Mouse (Mus musculus): ENCODE results near the gene Lrrc27. TPM values are rescaled to one million over a fixed set of nuclear protein-coding genes. Genes with fewer than 3 reads are reported as not detected.

The Lrrc27 gene
- total and polyA plus RNA-seq, 2 experiments from 2014 or later: 2.8 to 5.1 TPM

GRCm38 (mm10) chr7:139224070-139224469 lies 11.3 kb downstream of the Lrrc27 start:
- 93% methylated on average over 1 of the region's 1 CpGs for WGBS
- DNase-seq (ENCODE audit: low spot score): no peak
- Histone ChIP-seq H3K9ac (replicated peaks; ENCODE audit: low read length) (no peak overlapping the region), H3K27me3 (ENCODE audit: insufficient read depth, low read length) (no peaks in the 10 kb centered on the region), H3K9me3 (ENCODE audit: low read length) (no peaks in the 10 kb centered on the region), H3K36me3 (ENCODE audit: insufficient read depth, low read length) (no peaks in the 10 kb centered on the region), H3K4me1 (ENCODE audit: insufficient read depth, low read length) (no peaks in the 10 kb centered on the region), H3K4me3 (ENCODE audit: low read length) (no peak overlapping the region), H3K27ac (no peak overlapping the region), H3K4me2 (ENCODE audit: low read depth, low read length) (no peak overlapping the region)
- ATAC-seq: no peak
- no peak for TF ChIP-seq CTCF (IDR thresholded peaks at IDR 0.05; ENCODE audit: low read depth)

GRCm38 (mm10) chr7:139224725-139225124 lies 11.9 kb downstream of the Lrrc27 start:
- 76% methylated on average over 8 of the region's 8 CpGs for WGBS

GRCm38 (mm10) chr7:139226416-139226815 lies 13.6 kb downstream of the Lrrc27 start:
- Histone ChIP-seq H3K4me2 (ENCODE audit: low read depth, low read length) (no peak overlapping the region), H3K4me1 (ENCODE audit: insufficient read depth, low read length) (no peaks in the 10 kb centered on the region), H3K27ac (no peak overlapping the region), H3K36me3 (ENCODE audit: insufficient read depth, low read length) (no peaks in the 10 kb centered on the region), H3K4me3 (ENCODE audit: low read length) (no peak overlapping the region), H3K9me3 (ENCODE audit: low read length) (no peaks in the 10 kb centered on the region), H3K27me3 (ENCODE audit: insufficient read depth, low read length) (no peaks in the 10 kb centered on the region), H3K9ac (replicated peaks; ENCODE audit: low read length) (no peak overlapping the region)
- ATAC-seq (no peak), DNase-seq (ENCODE audit: low spot score) (no peak)
- TF ChIP-seq CTCF (IDR thresholded peaks at IDR 0.05; ENCODE audit: low read depth): no peak
- WGBS: 88% methylated on average over 7 of the region's 7 CpGs

More at GRCm38 (mm10) chr7:139224725-139225124, 11.9 kb downstream of the Lrrc27 start:
- H3K36me3 ChIP-seq (ENCODE audit: insufficient read depth, low read length): no peaks in the 10 kb centered on the region
- no peaks in the 10 kb centered on the region for H3K4me1 ChIP-seq (ENCODE audit: insufficient read depth, low read length)
- no peak for TF ChIP-seq CTCF (IDR thresholded peaks at IDR 0.05; ENCODE audit: low read depth)
- no peak for ATAC-seq
- no peak overlapping the region for H3K4me3 ChIP-seq (ENCODE audit: low read length)
- no peak overlapping the region for H3K27ac ChIP-seq
- H3K4me2 ChIP-seq (ENCODE audit: low read depth, low read length): no peak overlapping the region
- H3K9me3 ChIP-seq (ENCODE audit: low read length): no peaks in the 10 kb centered on the region
- no peak for DNase-seq (ENCODE audit: low spot score)
- no peak overlapping the region for H3K9ac ChIP-seq (replicated peaks; ENCODE audit: low read length)
- no peaks in the 10 kb centered on the region for H3K27me3 ChIP-seq (ENCODE audit: insufficient read depth, low read length)

GRCm38 (mm10) chr7:139228447-139229171 lies 15.8 kb downstream of the Lrrc27 start:
- Histone ChIP-seq H3K4me3 (ENCODE audit: low read length) (no peak overlapping the region), H3K27ac (no peak overlapping the region), H3K27me3 (ENCODE audit: insufficient read depth, low read length) (no peaks in the 10 kb centered on the region), H3K9ac (replicated peaks; ENCODE audit: low read length) (no peak overlapping the region), H3K36me3 (ENCODE audit: insufficient read depth, low read length) (no peaks in the 10 kb centered on the region), H3K4me1 (ENCODE audit: insufficient read depth, low read length) (no peaks in the 10 kb centered on the region), H3K9me3 (ENCODE audit: low read length) (no peaks in the 10 kb centered on the region), H3K4me2 (ENCODE audit: low read depth, low read length) (no peak overlapping the region)
- TF ChIP-seq CTCF (IDR thresholded peaks at IDR 0.05; ENCODE audit: low read depth): no peak
- 76% methylated on average over 6 of the region's 6 CpGs for WGBS
- DNase-seq (ENCODE audit: low spot score): no peak
- no peak for ATAC-seq

- TF ChIP-seq CTCF (IDR thresholded peaks at IDR 0.05; ENCODE audit: low read depth): no peak
- H3K9ac ChIP-seq (replicated peaks; ENCODE audit: low read length): no peak overlapping the region
- H3K9me3 ChIP-seq (ENCODE audit: low read length): no peaks in the 10 kb centered on the region
- H3K4me1 ChIP-seq (ENCODE audit: insufficient read depth, low read length): peaks cover 4% of the 10 kb centered on the region; the same call in 1 of the 2 replicates
- DNase-seq (ENCODE audit: low spot score) (no peak), ATAC-seq (no peak)
- 72% methylated on average over 5 of the region's 5 CpGs for WGBS
- no peak overlapping the region for H3K4me2 ChIP-seq (ENCODE audit: low read depth, low read length)
- H3K27me3 ChIP-seq (ENCODE audit: insufficient read depth, low read length): no peaks in the 10 kb centered on the region
- H3K36me3 ChIP-seq (ENCODE audit: insufficient read depth, low read length): no peaks in the 10 kb centered on the region
- no peak overlapping the region for H3K4me3 ChIP-seq (ENCODE audit: low read length)
- H3K27ac ChIP-seq: no peak overlapping the region
Observed at GRCm38 (mm10) chr7:139229837-139230236, 17.0 kb downstream of the Lrrc27 start.

- Histone ChIP-seq H3K9me3 (ENCODE audit: low read length) (no peaks in the 10 kb centered on the region), H3K36me3 (ENCODE audit: insufficient read depth, low read length) (no peaks in the 10 kb centered on the region), H3K4me3 (ENCODE audit: low read length) (no peak overlapping the region), H3K9ac (replicated peaks; ENCODE audit: low read length) (no peak overlapping the region), H3K4me2 (ENCODE audit: low read depth, low read length) (no peak overlapping the region), H3K27ac (no peak overlapping the region), H3K27me3 (ENCODE audit: insufficient read depth, low read length) (no peaks in the 10 kb centered on the region), H3K4me1 (ENCODE audit: insufficient read depth, low read length) (peaks cover 6% of the 10 kb centered on the region; the same call in 1 of the 2 replicates)
- DNase-seq (ENCODE audit: low spot score) (no peak), ATAC-seq (no peak)
- WGBS: 76% methylated on average over 12 of the region's 12 CpGs
- no peak for TF ChIP-seq CTCF (IDR thresholded peaks at IDR 0.05; ENCODE audit: low read depth)
Observed at GRCm38 (mm10) chr7:139230241-139230640, 17.5 kb downstream of the Lrrc27 start.

GRCm38 (mm10) chr7:139233714-139234113 lies 20.9 kb downstream of the Lrrc27 start:
- 3% methylated on average over 7 of the region's 7 CpGs for WGBS

More at GRCm38 (mm10) chr7:139233714-139234113, 20.9 kb downstream of the Lrrc27 start:
- peaks cover 6% of the 10 kb centered on the region; the same call in 1 of the 2 replicates for H3K4me1 ChIP-seq (ENCODE audit: insufficient read depth, low read length)
- no peaks in the 10 kb centered on the region for H3K36me3 ChIP-seq (ENCODE audit: insufficient read depth, low read length)
- no peak overlapping the region for H3K4me2 ChIP-seq (ENCODE audit: low read depth, low read length)
- no peak overlapping the region for H3K9ac ChIP-seq (replicated peaks; ENCODE audit: low read length)
- H3K27me3 ChIP-seq (ENCODE audit: insufficient read depth, low read length): no peaks in the 10 kb centered on the region
- no peak overlapping the region for H3K27ac ChIP-seq
- ATAC-seq (peak; percentile 85), DNase-seq (ENCODE audit: low spot score) (peak; percentile 91)
- TF ChIP-seq CTCF (IDR thresholded peaks at IDR 0.05; ENCODE audit: low read depth): peak; percentile 95
- H3K4me3 ChIP-seq (ENCODE audit: low read length): no peak overlapping the region
- no peaks in the 10 kb centered on the region for H3K9me3 ChIP-seq (ENCODE audit: low read length)
